Mouse (Mus musculus) limb, embryonic 11.5 days (tissue): ENCODE data around the gene Cant1. TPM values are rescaled to one million over a fixed set of nuclear protein-coding genes. Genes with fewer than 3 reads are reported as not detected.
A peak's percentile ranks its signal among the peaks of the same experiment; 100 is the strongest.

Source experiments
- ATAC-seq: fragments of 200-750 bp; cut with Nextera tagmentation; 2 replicates; pipeline ENCODE4 v1.8.0; 2017; ENCODE audit warnings: low read depth; ENCODE audit not compliant: insufficient number of reproducible peaks, low FRiP score, low TSS enrichment
- DNase-seq: peaks from one replicate; pipeline ENCODE4 v3.0.0-alpha.2; 2015; ENCODE audit warnings: low spot score
- H3K27ac ChIP-seq: fragments of 300-500 bp; sonication (generic); replicated peaks from 2 replicates; pipeline ENCODE4 v1.5.1; 2014; ENCODE audit warnings: low read depth, mild to moderate bottlenecking, low read length
- H3K27me3 ChIP-seq: fragments of 300-500 bp; sonication (generic); 2 replicates; pipeline ENCODE4 v1.6.1; 2014; ENCODE audit warnings: mild to moderate bottlenecking, low read length, mixed read lengths; ENCODE audit not compliant: control insufficient read depth, insufficient read depth
- H3K36me3 ChIP-seq: fragments of 300-500 bp; sonication (generic); 2 replicates; pipeline ENCODE4 v1.6.1; 2014; ENCODE audit warnings: mild to moderate bottlenecking, low read length, moderate library complexity, mixed read lengths; ENCODE audit not compliant: control insufficient read depth, insufficient read depth
- H3K4me1 ChIP-seq: fragments of 300-500 bp; sonication (generic); 2 replicates; pipeline ENCODE4 v1.6.1; 2014; ENCODE audit warnings: low read length, mixed read lengths; ENCODE audit not compliant: control insufficient read depth, insufficient read depth
- H3K4me2 ChIP-seq: fragments of 300-500 bp; sonication (generic); 2 replicates; pipeline ENCODE4 v1.6.1; 2014; ENCODE audit warnings: low read depth, mild to moderate bottlenecking, moderate library complexity; ENCODE audit not compliant: severe bottlenecking
- H3K4me3 ChIP-seq: fragments of 300-500 bp; sonication (generic); 2 replicates; pipeline ENCODE4 v1.5.1; 2014; ENCODE audit warnings: low read depth, low read length
- H3K9ac ChIP-seq: fragments of 300-500 bp; sonication (generic); 2 replicates; pipeline ENCODE4 v1.6.1; 2014; ENCODE audit warnings: mild to moderate bottlenecking, low read length
- H3K9me3 ChIP-seq: fragments of 300-500 bp; sonication (generic); 2 replicates; pipeline ENCODE4 v1.6.1; 2016; ENCODE audit warnings: low read length; ENCODE audit not compliant: control insufficient read depth
- WGBS: fragments of 180-500 bp; shearing (Covaris S2); extraction: QIAGEN DNeasy Blood & Tissue Kit; methylation state at CpG from one replicate; pipeline ENCODE4 v1.1.7; 2014; 5-methylcytosine and 5-hydroxymethylcytosine counted together
- polyA plus RNA-seq: library from polyadenylated mRNA; unstranded; fragments of >200 nt; fragmentation: Nextera tagmentation; extraction: Ambion mirVana; gene quantifications from 2 replicates; pipeline ENCODE4 v1.2.1, GENCODE M21; 2014

The Cant1 gene
- polyA plus RNA-seq, 1 experiment from 2014 or later, result 27.1 TPM

GRCm38 (mm10) chr11:118368330-118368729, 50.6 kb downstream of the Cant1 start:
- no peak overlapping the region for H3K27ac ChIP-seq
- H3K4me1 ChIP-seq, result peaks cover 19% of the 10 kb centered on the region
- no peaks in the 10 kb centered on the region for H3K36me3 ChIP-seq
- H3K27me3 ChIP-seq, result no peaks in the 10 kb centered on the region
- H3K4me3 ChIP-seq, result no peak overlapping the region
- no peaks in the 10 kb centered on the region for H3K9me3 ChIP-seq
- H3K9ac ChIP-seq, result no peak overlapping the region
- DNase-seq (peak; percentile 59), ATAC-seq (no peak)
- WGBS, result 62% methylated on average over 3 of the region's 3 CpGs
- H3K4me2 ChIP-seq, result no peak overlapping the region

- DNase-seq (no peak), ATAC-seq (no peak)
- H3K27ac ChIP-seq, result no peak overlapping the region
- no peaks in the 10 kb centered on the region for H3K36me3 ChIP-seq
- H3K9me3 ChIP-seq, result no peaks in the 10 kb centered on the region
- no peak overlapping the region for H3K4me2 ChIP-seq
- peaks cover 32% of the 10 kb centered on the region for H3K4me1 ChIP-seq
- H3K4me3 ChIP-seq, result no peak overlapping the region
- 61% methylated on average over 8 of the region's 8 CpGs for WGBS
- H3K27me3 ChIP-seq, result no peaks in the 10 kb centered on the region
- peak overlapping the region; percentile 27 for H3K9ac ChIP-seq
Observed at GRCm38 (mm10) chr11:118366559-118366958, 52.3 kb downstream of the Cant1 start.

DNA sequence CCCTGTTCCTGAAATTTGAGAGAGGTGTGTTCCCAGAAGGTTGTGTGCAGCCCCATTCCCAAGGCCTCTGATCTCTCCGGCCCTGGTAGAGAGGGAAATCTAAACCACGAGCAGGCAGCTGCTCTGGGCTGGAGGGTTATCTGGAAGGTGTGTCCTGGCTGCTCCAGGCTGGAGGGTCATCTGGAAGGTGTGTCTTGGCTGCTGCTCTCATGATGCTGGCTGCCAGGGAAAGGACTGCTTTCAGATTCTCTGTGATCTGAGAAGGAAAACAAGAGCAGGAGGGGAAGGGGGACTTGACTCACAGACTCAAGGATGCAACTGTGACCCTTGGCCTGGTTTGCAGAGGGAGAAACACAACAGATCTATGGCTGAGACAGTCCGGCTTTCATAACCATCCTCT, 52.8 kb downstream of the Cant1 start:
- Histone ChIP-seq H3K36me3 (no peaks in the 10 kb centered on the region), H3K27me3 (no peaks in the 10 kb centered on the region), H3K27ac (peak overlapping the region; percentile 78; the same call in 1 of the 2 replicates), H3K9ac (peak overlapping the region; percentile 27; the same call in 1 of the 2 replicates), H3K9me3 (no peaks in the 10 kb centered on the region), H3K4me2 (no peak overlapping the region), H3K4me3 (no peak overlapping the region), H3K4me1 (peaks cover 32% of the 10 kb centered on the region)
- no peak for DNase-seq
- WGBS, result 40% methylated on average over 3 of the region's 3 CpGs
- no peak for ATAC-seq

DNA sequence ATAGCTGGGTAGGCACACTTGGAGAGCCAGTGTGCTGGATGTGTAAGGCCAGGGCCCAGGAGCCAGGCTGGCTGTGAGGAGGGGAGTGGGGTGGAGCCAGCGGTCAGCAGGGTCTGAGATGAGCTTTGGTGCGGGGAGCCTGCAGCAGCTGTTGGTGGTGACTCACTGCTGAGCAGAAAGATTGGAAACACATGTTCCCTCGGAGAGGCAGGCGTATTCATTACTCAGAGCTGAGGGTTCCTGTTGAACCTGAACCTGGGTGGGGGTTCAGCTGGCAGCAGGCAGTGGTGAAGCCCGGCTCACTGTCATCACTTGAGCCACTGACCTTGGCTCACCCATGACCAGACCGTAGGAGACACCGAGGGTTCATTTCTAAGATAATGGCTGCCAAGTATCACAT, 53.7 kb downstream of the Cant1 start:
- peaks cover 39% of the 10 kb centered on the region for H3K4me1 ChIP-seq
- H3K9me3 ChIP-seq, result no peaks in the 10 kb centered on the region
- H3K36me3 ChIP-seq, result no peaks in the 10 kb centered on the region
- H3K27ac ChIP-seq, result peak overlapping the region; percentile 78
- no peaks in the 10 kb centered on the region for H3K27me3 ChIP-seq
- peak; percentile 71 for DNase-seq
- H3K4me2 ChIP-seq, result no peak overlapping the region
- H3K4me3 ChIP-seq, result no peak overlapping the region
- no peak overlapping the region for H3K9ac ChIP-seq
- 29% methylated on average over 7 of the region's 7 CpGs for WGBS
- peak; percentile 61 for ATAC-seq

DNA sequence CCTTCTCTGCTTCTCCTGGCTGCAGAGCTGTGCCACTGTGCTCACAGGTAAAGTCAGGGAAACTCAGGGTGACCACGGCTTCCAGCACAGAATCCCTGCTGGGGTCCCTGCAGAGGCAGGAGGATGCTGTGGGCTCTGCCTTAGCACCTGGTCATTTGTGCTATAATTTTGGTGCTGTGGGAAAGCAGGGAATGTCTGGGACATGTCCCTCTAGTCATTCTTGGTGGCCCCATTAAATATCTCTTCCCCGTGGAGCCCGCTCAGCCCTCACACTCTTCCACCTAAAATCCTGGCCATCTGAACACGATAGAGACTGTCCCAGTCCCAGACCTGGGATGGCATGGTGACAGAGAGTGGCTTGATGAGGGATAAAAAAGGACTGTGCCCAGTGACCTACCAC, 54.9 kb downstream of the Cant1 start:
- no peaks in the 10 kb centered on the region for H3K36me3 ChIP-seq
- H3K4me2 ChIP-seq, result no peak overlapping the region
- no peaks in the 10 kb centered on the region for H3K27me3 ChIP-seq
- 0 out of 2 replicates have a peak overlapping the region, but pooled peaks have one; percentile 2 for H3K27ac ChIP-seq
- no peak overlapping the region for H3K4me3 ChIP-seq
- no peaks in the 10 kb centered on the region for H3K9me3 ChIP-seq
- no peak for DNase-seq
- 87% methylated on average over 4 of the region's 4 CpGs for WGBS
- peaks cover 39% of the 10 kb centered on the region for H3K4me1 ChIP-seq
- ATAC-seq, result no peak
- no peak overlapping the region for H3K9ac ChIP-seq

GRCm38 (mm10) chr11:118362971-118363518, 55.8 kb downstream of the Cant1 start:
- H3K4me1 ChIP-seq, result peaks cover 39% of the 10 kb centered on the region
- H3K4me3 ChIP-seq, result no peak overlapping the region
- ATAC-seq (peak; percentile 58; the same call in 1 of the 2 replicates), DNase-seq (peak; percentile 72)
- H3K9ac ChIP-seq, result peak overlapping the region; percentile 8; the same call in 1 of the 2 replicates
- H3K27me3 ChIP-seq, result no peaks in the 10 kb centered on the region
- H3K9me3 ChIP-seq, result no peaks in the 10 kb centered on the region
- no peaks in the 10 kb centered on the region for H3K36me3 ChIP-seq
- H3K4me2 ChIP-seq, result peak overlapping the region; percentile 22; the same call in 1 of the 2 replicates
- peak overlapping the region; percentile 84 for H3K27ac ChIP-seq
- 2% methylated on average over 8 of the region's 8 CpGs for WGBS

DNA sequence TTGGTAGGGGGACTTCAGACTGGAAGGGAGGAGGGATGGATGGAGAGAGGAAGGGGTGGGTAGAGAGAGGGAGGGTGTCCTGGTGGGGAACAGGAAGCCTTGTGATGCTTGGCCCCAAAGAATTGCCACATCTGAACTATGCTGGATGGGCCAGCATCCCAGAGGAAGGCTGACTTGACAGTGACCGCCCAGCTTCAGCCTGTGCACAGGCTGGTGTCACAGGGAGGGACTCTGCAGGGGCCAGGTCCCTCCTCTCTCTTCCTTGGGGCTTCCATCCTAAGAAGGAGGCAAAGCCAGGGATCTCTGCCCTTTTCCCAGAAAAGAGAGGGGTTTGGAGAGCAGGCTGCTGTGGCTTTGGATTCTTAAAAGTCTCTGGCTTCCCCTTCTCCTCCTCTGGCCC, 56.4 kb downstream of the Cant1 start:
- H3K4me2 ChIP-seq, result peak overlapping the region; percentile 22; the same call in 1 of the 2 replicates
- DNase-seq (no peak), ATAC-seq (no peak)
- 0 out of 2 replicates have a peak overlapping the region, but pooled peaks have one; percentile 9 for H3K9ac ChIP-seq
- no peaks in the 10 kb centered on the region for H3K27me3 ChIP-seq
- H3K9me3 ChIP-seq, result no peaks in the 10 kb centered on the region
- no peaks in the 10 kb centered on the region for H3K36me3 ChIP-seq
- 72% methylated on average over 1 of the region's 1 CpGs for WGBS
- peaks cover 39% of the 10 kb centered on the region for H3K4me1 ChIP-seq
- H3K27ac ChIP-seq, result peak overlapping the region; percentile 84
- H3K4me3 ChIP-seq, result no peak overlapping the region

DNA sequence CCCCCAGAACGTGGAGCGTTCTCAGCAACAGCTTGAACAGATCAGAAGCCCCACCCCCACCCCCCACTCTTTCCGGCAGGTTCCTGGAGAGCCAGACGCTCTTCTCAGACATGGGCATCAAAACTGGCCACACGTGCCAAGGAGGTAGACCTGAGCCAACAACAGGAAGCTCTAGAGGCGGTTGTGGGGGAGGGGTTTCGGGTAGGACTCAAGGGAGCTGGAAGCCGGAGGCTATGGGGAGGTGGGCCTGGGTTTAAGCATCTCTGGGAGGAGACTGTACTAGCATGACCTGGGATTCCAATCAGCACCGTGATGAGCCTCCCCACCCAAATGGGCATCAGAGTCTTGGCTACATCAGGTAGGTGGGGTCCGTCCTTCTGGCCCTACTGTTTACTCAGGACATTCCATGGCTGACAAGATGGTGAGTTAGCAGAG, 58.0 kb downstream of the Cant1 start:
- Histone ChIP-seq H3K27ac (no peak overlapping the region), H3K4me2 (no peak overlapping the region), H3K9ac (no peak overlapping the region), H3K9me3 (no peaks in the 10 kb centered on the region), H3K4me1 (peaks cover 34% of the 10 kb centered on the region), H3K36me3 (no peaks in the 10 kb centered on the region), H3K27me3 (no peaks in the 10 kb centered on the region), H3K4me3 (no peak overlapping the region)
- no peak for DNase-seq
- WGBS, result 70% methylated on average over 10 of the region's 10 CpGs
- ATAC-seq, result no peak

- no peak overlapping the region for H3K4me2 ChIP-seq
- no peak overlapping the region for H3K9ac ChIP-seq
- no peak overlapping the region for H3K4me3 ChIP-seq
- H3K36me3 ChIP-seq, result no peaks in the 10 kb centered on the region
- H3K4me1 ChIP-seq, result peaks cover 33% of the 10 kb centered on the region
- no peak for ATAC-seq
- H3K27ac ChIP-seq, result no peak overlapping the region
- no peak for DNase-seq
- H3K9me3 ChIP-seq, result no peaks in the 10 kb centered on the region
- WGBS, result 80% methylated on average over 7 of the region's 7 CpGs
- H3K27me3 ChIP-seq, result no peaks in the 10 kb centered on the region
Observed at GRCm38 (mm10) chr11:118360491-118360890, 58.4 kb downstream of the Cant1 start.
